Mouse (Mus musculus) right cerebral cortex, postnatal 36 days (tissue): Measurements from ENCODE around the gene Hnrnpab.
A peak's percentile ranks its signal among the peaks of the same experiment; 100 is the strongest.

Experiments used
- DNase-seq, 2 experiments: peaks; one replicate each; pipeline ENCODE4 v3.0.0; 2022; ENCODE audit warnings: low spot score in 2 of 2, mixed read lengths in 1 of 2

Gene Hnrnpab

GRCm38 (mm10) chr11:51605602-51606446, 823 bp downstream of the Hnrnpab start:
- peak; percentile 63 to 73 for DNase-seq

GRCm38 (mm10) chr11:51602253-51602652, 4.4 kb downstream of the Hnrnpab start:
- no peak for DNase-seq

- no peak for DNase-seq
These were observed 9.1 kb downstream of the Hnrnpab start for GRCm38 (mm10) chr11:51597553-51597952.

- no peak for DNase-seq
These were observed 11.1 kb downstream of the Hnrnpab start for GRCm38 (mm10) chr11:51595459-51596083.

- DNase-seq, result no peak
These were observed 11.8 kb downstream of the Hnrnpab start for GRCm38 (mm10) chr11:51594715-51595350.

GRCm38 (mm10) chr11:51593849-51594248, 12.8 kb downstream of the Hnrnpab start:
- DNase-seq, result no peak

GRCm38 (mm10) chr11:51593368-51593767, 13.3 kb downstream of the Hnrnpab start:
- DNase-seq, result no peak

- no peak for DNase-seq
These were observed 14.7 kb downstream of the Hnrnpab start for GRCm38 (mm10) chr11:51591915-51592314.

- no peak for DNase-seq
These were observed 15.5 kb downstream of the Hnrnpab start for GRCm38 (mm10) chr11:51591168-51591567.

GRCm38 (mm10) chr11:51590002-51590401, 16.6 kb downstream of the Hnrnpab start:
- DNase-seq, result no peak

GRCm38 (mm10) chr11:51588833-51589232, 17.8 kb downstream of the Hnrnpab start:
- no peak for DNase-seq

- DNase-seq, result no peak
These were observed 19.6 kb downstream of the Hnrnpab start for GRCm38 (mm10) chr11:51587059-51587458.

GRCm38 (mm10) chr11:51586411-51586810, 20.2 kb downstream of the Hnrnpab start:
- no peak for DNase-seq

GRCm38 (mm10) chr11:51585608-51586252, 20.9 kb downstream of the Hnrnpab start:
- DNase-seq, result no peak

GRCm38 (mm10) chr11:51584431-51585248, 22.0 kb downstream of the Hnrnpab start, which contains the start of gene Phykpl:
Phykpl (plus strand) TSS chr11:51584757.
- peak; percentile 92 to 95 for DNase-seq

- DNase-seq, result no peak
These were observed 22.6 kb downstream of the Hnrnpab start for GRCm38 (mm10) chr11:51584057-51584430.

GRCm38 (mm10) chr11:51582713-51583112, 23.9 kb downstream of the Hnrnpab start:
- peak in 1 of 2 experiments; percentile 24 for DNase-seq

- no peak for DNase-seq
These were observed 27.6 kb downstream of the Hnrnpab start for GRCm38 (mm10) chr11:51579024-51579423.

- DNase-seq, result no peak
These were observed 29.1 kb downstream of the Hnrnpab start for GRCm38 (mm10) chr11:51577587-51577986.

- DNase-seq, result no peak
These were observed 30.2 kb downstream of the Hnrnpab start for GRCm38 (mm10) chr11:51576454-51576853.

GRCm38 (mm10) chr11:51568801-51569200, 37.8 kb downstream of the Hnrnpab start:
- DNase-seq, result no peak
